Mouse (Mus musculus): ENCODE results near the gene Pola1.

- TF ChIP-seq CTCF (IDR thresholded peaks at IDR 0.05) (no peak), EP300 (IDR thresholded peaks at IDR 0.05) (no peak)
Measured at GRCm38 (mm10) chrX:93279940-93280339, 352.0 kb downstream of the Pola1 start.
